Mouse (Mus musculus) MEL (cell line): Measurements from ENCODE around the gene Numbl. TPM values are rescaled to one million over a fixed set of nuclear protein-coding genes. Genes with fewer than 3 reads are reported as not detected.

ENCODE experiments used
- DNase-seq: peaks from one replicate; pipeline ENCODE4 v3.0.0; 2011; ENCODE audit warnings: low read depth, low spot score
- H3K27ac ChIP-seq: 2 replicates; pipeline ENCODE4 v1.5.1; 2012; ENCODE audit warnings: low read depth, mild to moderate bottlenecking, control low read depth, low read length, moderate library complexity; ENCODE audit not compliant: control insufficient read depth
- H3K27me3 ChIP-seq, 2 experiments: fragments of 150-350 bp in 1 of 2; sonication (generic) in 1 of 2; 2 replicates each; pipeline ENCODE4 v1.6.1; 2012; ENCODE audit warnings: low read length in 2 of 2, mild to moderate bottlenecking in 2 of 2, improper control_type of control experiment in 1 of 2, moderate library complexity in 1 of 2; ENCODE audit not compliant: insufficient read depth in 2 of 2, control insufficient read depth in 1 of 2
- H3K36me3 ChIP-seq, 2 experiments: 2 replicates each; pipeline ENCODE4 v1.6.1; 2012 to 2014; ENCODE audit warnings: low read length in 2 of 2, improper control_type of control experiment in 1 of 2, inconsistent platforms in 1 of 2, mild to moderate bottlenecking in 1 of 2; ENCODE audit not compliant: insufficient read depth in 2 of 2, control insufficient read depth in 1 of 2
- H3K4me1 ChIP-seq, 2 experiments: fragments of 150-350 bp in 1 of 2; sonication (generic) in 1 of 2; 2 replicates each; pipeline ENCODE4 v1.6.1; 2012; ENCODE audit warnings: low read length in 2 of 2, improper control_type of control experiment in 1 of 2, mild to moderate bottlenecking in 1 of 2; ENCODE audit not compliant: insufficient read depth in 2 of 2, control insufficient read depth in 1 of 2
- H3K4me3 ChIP-seq, 2 experiments: fragments of 150-350 bp in 1 of 2; sonication (generic) in 1 of 2; 2 replicates each; pipeline ENCODE4 v1.5.1; 2012; ENCODE audit warnings: low read depth in 2 of 2, low read length in 2 of 2, mild to moderate bottlenecking in 2 of 2, moderate library complexity in 2 of 2, control low read depth in 1 of 2, improper control_type of control experiment in 1 of 2; ENCODE audit not compliant: control insufficient read depth in 1 of 2, insufficient read depth in 1 of 2
- H3K79me2 ChIP-seq: 2 replicates; pipeline ENCODE4 v1.6.1; 2012; ENCODE audit warnings: mild to moderate bottlenecking, low read length, moderate library complexity; ENCODE audit not compliant: control insufficient read depth, poor library complexity, insufficient read depth
- H3K9ac ChIP-seq: 2 replicates; pipeline ENCODE4 v1.6.1; 2012; ENCODE audit warnings: low read depth, mild to moderate bottlenecking, control low read depth, low read length, moderate library complexity; ENCODE audit not compliant: control insufficient read depth, poor library complexity, severe bottlenecking
- H3K9me3 ChIP-seq: fragments of 150-350 bp; sonication (generic); replicated peaks from 2 replicates; pipeline ENCODE4 v1.6.1; 2012; ENCODE audit warnings: mild to moderate bottlenecking, low read length, improper control_type of control experiment, moderate library complexity; ENCODE audit not compliant: insufficient read depth
- BHLHE40 ChIP-seq: IDR thresholded peaks from 2 replicates; pipeline ENCODE4 v1.6.1; 2012; ENCODE audit warnings: low read depth, mild to moderate bottlenecking, inconsistent platforms, low read length, improper control_type of control experiment, borderline replicate concordance
- CHD1 ChIP-seq: IDR thresholded peaks from 2 replicates; pipeline ENCODE4 v1.6.1; 2012; ENCODE audit warnings: low read depth, mild to moderate bottlenecking, inconsistent platforms, low read length, improper control_type of control experiment
- CHD2 ChIP-seq: IDR thresholded peaks from 2 replicates; pipeline ENCODE4 v1.6.1; 2011; ENCODE audit warnings: low read length, improper control_type of control experiment
- CTCF ChIP-seq, 3 experiments: IDR thresholded peaks in 2 of 3; conservative IDR thresholded peaks in 1 of 3; 2 replicates each; pipeline ENCODE4 v1.5.1; 2011 to 2012; ENCODE audit warnings: low read length in 3 of 3, low read depth in 2 of 3, mild to moderate bottlenecking in 2 of 3, improper control_type of control experiment in 1 of 3, inconsistent platforms in 1 of 3, mixed read lengths in 1 of 3, moderate library complexity in 1 of 3; ENCODE audit not compliant: control insufficient read depth in 1 of 3, insufficient read depth in 1 of 3, poor library complexity in 1 of 3, severe bottlenecking in 1 of 3
- E2F4 ChIP-seq: IDR thresholded peaks from 2 replicates; pipeline ENCODE4 v1.6.1; 2011; ENCODE audit warnings: low read depth, low read length, improper control_type of control experiment, borderline replicate concordance
- ETS1 ChIP-seq: IDR thresholded peaks from 2 replicates; pipeline ENCODE4 v1.6.1; 2012; ENCODE audit warnings: low read depth, mild to moderate bottlenecking, inconsistent platforms, low read length, improper control_type of control experiment, moderate library complexity
- GABPA ChIP-seq: IDR thresholded peaks from 2 replicates; pipeline ENCODE4 v1.6.1; 2012; ENCODE audit warnings: low read depth, mild to moderate bottlenecking, inconsistent platforms, low read length, improper control_type of control experiment, moderate library complexity
- GATA1 ChIP-seq: IDR thresholded peaks from 2 replicates; pipeline ENCODE4 v1.6.1; 2011; ENCODE audit warnings: low read depth, low read length, improper control_type of control experiment
- HCFC1 ChIP-seq: IDR thresholded peaks from 2 replicates; pipeline ENCODE4 v1.6.1; 2012; ENCODE audit warnings: low read depth, mild to moderate bottlenecking, inconsistent platforms, low read length, improper control_type of control experiment, moderate library complexity
- KAT2A ChIP-seq: conservative IDR thresholded peaks from 2 replicates; pipeline ENCODE4 v1.6.1; 2012; ENCODE audit warnings: low read depth, low read length, improper control_type of control experiment, inconsistent platforms
- MAX ChIP-seq: IDR thresholded peaks from 2 replicates; pipeline ENCODE4 v1.6.1; 2011; ENCODE audit warnings: low read length, improper control_type of control experiment
- MAZ ChIP-seq: IDR thresholded peaks from 2 replicates; pipeline ENCODE4 v1.6.1; 2012; ENCODE audit warnings: low read depth, mild to moderate bottlenecking, inconsistent platforms, low read length, improper control_type of control experiment
- MEF2A ChIP-seq: IDR thresholded peaks from 2 replicates; pipeline ENCODE4 v1.6.1; 2014; ENCODE audit warnings: low read depth, mild to moderate bottlenecking, inconsistent platforms, low read length, improper control_type of control experiment; ENCODE audit not compliant: poor library complexity, insufficient replicate concordance, severe bottlenecking; ENCODE audit errors: extremely low read depth
- MXI1 ChIP-seq: IDR thresholded peaks from 2 replicates; pipeline ENCODE4 v1.6.1; 2011; ENCODE audit warnings: mild to moderate bottlenecking, low read depth, low read length, improper control_type of control experiment
- MYC ChIP-seq: IDR thresholded peaks from 2 replicates; pipeline ENCODE4 v1.6.1; 2011; ENCODE audit warnings: low read depth, mild to moderate bottlenecking, low read length, improper control_type of control experiment, moderate library complexity
- NELFE ChIP-seq: IDR thresholded peaks from 2 replicates; pipeline ENCODE4 v1.6.1; 2011; ENCODE audit warnings: low read depth, low read length, improper control_type of control experiment
- POLR2AphosphoS2 ChIP-seq: IDR thresholded peaks from 2 replicates; pipeline ENCODE4 v1.6.1; 2011; ENCODE audit warnings: low read length, improper control_type of control experiment
- RCOR1 ChIP-seq: IDR thresholded peaks from 2 replicates; pipeline ENCODE4 v1.6.1; 2012; ENCODE audit warnings: low read depth, mild to moderate bottlenecking, inconsistent platforms, low read length, improper control_type of control experiment
- SMC3 ChIP-seq: IDR thresholded peaks from 2 replicates; pipeline ENCODE4 v1.6.1; 2011; ENCODE audit warnings: low read depth, low read length, improper control_type of control experiment
- TBP ChIP-seq: IDR thresholded peaks from 2 replicates; pipeline ENCODE4 v1.8.0; 2011; ENCODE audit warnings: low read depth, low read length, improper control_type of control experiment
- UBTF ChIP-seq: IDR thresholded peaks from 2 replicates; pipeline ENCODE4 v1.6.1; 2012; ENCODE audit warnings: low read depth, mild to moderate bottlenecking, inconsistent platforms, low read length, improper control_type of control experiment, moderate library complexity, borderline replicate concordance; ENCODE audit not compliant: insufficient read depth
- USF1 ChIP-seq: IDR thresholded peaks from 2 replicates; pipeline ENCODE4 v1.6.1; 2014; ENCODE audit warnings: low read depth, mild to moderate bottlenecking, inconsistent platforms, low read length, improper control_type of control experiment, moderate library complexity
- ZC3H11A ChIP-seq: IDR thresholded peaks from 2 replicates; pipeline ENCODE4 v1.6.1; 2012; ENCODE audit warnings: low read depth, mild to moderate bottlenecking, inconsistent platforms, low read length, improper control_type of control experiment
- polyA plus RNA-seq, 2 experiments: library from polyadenylated mRNA; stranded (reverse) in 1 of 2; unstranded in 1 of 2; fragments of >175 nt in 1 of 2; fragments of >200 nt in 1 of 2; gene quantifications; 2 replicates each; pipeline versions ENCODE4 v1.2.1 to v1.2.4; 2012; ENCODE audit warnings: low replicate concordance in 2 of 2, low read depth in 1 of 2; ENCODE audit not compliant: insufficient read length in 2 of 2, insufficient read depth in 1 of 2, missing spikeins in 1 of 2
- total RNA-seq: library from RNA; depleted of rRNA; stranded (reverse); fragments of 300-350 nt; gene quantifications from 2 replicates; pipeline ENCODE4 v1.2.3, GENCODE M21; 2012

Gene Numbl
- total and polyA plus RNA-seq, 3 experiments = 2.2 to 10.6 TPM; not detected in 1

- no peak overlapping the region for H3K4me3 ChIP-seq
- no peak overlapping the region for H3K27ac ChIP-seq
- no peaks in the 10 kb centered on the region for H3K36me3 ChIP-seq
- H3K9me3 ChIP-seq = no peaks in the 10 kb centered on the region
- H3K4me1 ChIP-seq = no peaks in the 10 kb centered on the region
- H3K79me2 ChIP-seq = no peaks in the 10 kb centered on the region
- no peak for DNase-seq
- no peak overlapping the region for H3K9ac ChIP-seq
- TF ChIP-seq ZC3H11A = no peak
- no peak for TF ChIP-seq CTCF (IDR thresholded peaks at IDR 0.05 in 2 of 3, conservative IDR thresholded peaks at IDR 0.05 in 1 of 3; ENCODE audit: control insufficient read depth in 1 of 3, insufficient read depth in 1 of 3, low read depth in 2 of 3, low read length in 3 of 3, poor library complexity in 1 of 3, severe bottlenecking in 1 of 3)
- TF ChIP-seq KAT2A = no peak
- TF ChIP-seq SMC3 = no peak
- TF ChIP-seq MXI1 = no peak
- TF ChIP-seq CHD1 = no peak
- TF ChIP-seq MAX = no peak
- no peak for TF ChIP-seq MEF2A
- no peak for TF ChIP-seq GABPA
- no peak for TF ChIP-seq RCOR1
- no peak for TF ChIP-seq MAZ
- TF ChIP-seq E2F4 = no peak
- no peak for TF ChIP-seq UBTF
- no peaks in the 10 kb centered on the region for H3K27me3 ChIP-seq
These were observed 64.8 kb downstream of the Numbl start for GRCm38 (mm10) chr7:27323001-27323400.

DNA sequence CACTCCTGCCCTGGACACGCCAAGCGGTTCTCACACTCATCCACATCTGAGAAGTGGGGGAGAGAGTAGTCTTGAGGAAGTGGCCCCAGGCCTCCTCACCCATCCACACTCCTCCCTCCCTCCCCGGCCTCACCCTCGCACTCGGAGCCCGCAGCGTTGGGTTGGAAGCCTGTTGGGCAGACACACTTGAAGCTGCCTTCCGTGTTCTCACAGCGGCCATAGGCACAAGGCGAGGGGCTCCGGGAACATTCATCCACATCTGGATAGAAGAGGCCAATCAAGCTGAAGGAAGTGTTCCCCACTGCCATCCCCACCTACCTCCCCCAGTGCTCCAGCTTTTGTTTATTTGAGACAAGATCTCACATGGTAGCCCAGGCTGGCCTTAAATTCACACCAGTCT lies 65.9 kb downstream of the Numbl start:
- H3K79me2 ChIP-seq = no peaks in the 10 kb centered on the region
- no peak for TF ChIP-seq SMC3

DNA sequence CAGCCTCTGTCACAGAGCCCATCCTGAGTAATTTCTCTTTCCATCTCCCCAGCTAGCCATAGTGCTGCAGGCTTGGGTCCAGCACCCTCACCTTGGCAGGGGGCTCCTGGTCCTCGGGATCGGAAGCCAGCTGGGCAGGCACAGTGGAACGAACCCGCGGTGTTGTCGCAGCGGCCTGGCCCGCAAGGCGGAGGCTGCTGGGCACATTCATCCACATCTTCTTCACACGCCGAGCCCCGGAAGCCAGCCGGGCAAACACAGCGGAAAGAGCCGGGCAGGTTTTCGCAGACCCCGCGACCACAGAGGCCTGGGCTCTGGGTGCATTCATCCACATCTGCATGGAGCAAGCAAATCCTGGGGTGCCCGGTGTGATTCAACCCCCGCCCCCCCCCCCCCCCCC lies 66.7 kb downstream of the Numbl start:
- Histone ChIP-seq H3K36me3 (no peaks in the 10 kb centered on the region), H3K27ac (no peak overlapping the region), H3K79me2 (no peaks in the 10 kb centered on the region; the same call in 1 of the 2 replicates), H3K9me3 (no peaks in the 10 kb centered on the region), H3K9ac (no peak overlapping the region), H3K4me1 (0 out of 4 replicates have a peak, but pooled peaks cover 0 to 3% of the 10 kb centered on the region in 2 experiments), H3K4me3 (no peak overlapping the region), H3K27me3 (no peaks in the 10 kb centered on the region)
- DNase-seq = no peak
- TF ChIP-seq TBP (no peak), SMC3 (no peak), POLR2AphosphoS2 (no peak), CTCF (IDR thresholded peaks at IDR 0.05 in 2 of 3, conservative IDR thresholded peaks at IDR 0.05 in 1 of 3; ENCODE audit: control insufficient read depth in 1 of 3, insufficient read depth in 1 of 3, low read depth in 2 of 3, low read length in 3 of 3, poor library complexity in 1 of 3, severe bottlenecking in 1 of 3) (no peak), KAT2A (no peak), HCFC1 (no peak), MXI1 (no peak), ETS1 (no peak), CHD2 (no peak), NELFE (no peak), BHLHE40 (no peak), MYC (no peak), USF1 (no peak), GATA1 (no peak), ZC3H11A (no peak)

More for the DNA sequence above, 65.9 kb downstream of the Numbl start:
- H3K27ac ChIP-seq = no peak overlapping the region
- H3K9me3 ChIP-seq = no peaks in the 10 kb centered on the region
- H3K4me1 ChIP-seq = 0 out of 4 replicates have a peak, but pooled peaks cover 0 to 3% of the 10 kb centered on the region in 2 experiments
- no peak overlapping the region for H3K4me3 ChIP-seq
- no peak overlapping the region for H3K9ac ChIP-seq
- no peaks in the 10 kb centered on the region for H3K36me3 ChIP-seq
- DNase-seq = no peak
- H3K27me3 ChIP-seq = no peaks in the 10 kb centered on the region
